Mouse (Mus musculus) liver, postnatal 0 days (tissue): ENCODE results near the gene Aldh1l1. TPM values are rescaled to one million over a fixed set of nuclear protein-coding genes. Genes with fewer than 3 reads are reported as not detected.
A peak's percentile ranks its signal among the peaks of the same experiment; 100 is the strongest.

Experiments used
- ATAC-seq: fragments of 200-750 bp; cut with Nextera tagmentation; 2 replicates; pipeline ENCODE4 v1.8.0; 2017; ENCODE audit warnings: mild to moderate bottlenecking, moderate library complexity
- DNase-seq: peaks from one replicate; pipeline ENCODE4 v3.0.0-alpha.2; 2016
- H3K27ac ChIP-seq: fragments of 300-500 bp; sonication (generic); 2 replicates; pipeline ENCODE4 v1.5.1; 2014; ENCODE audit warnings: antibody characterized with exemption, moderate library complexity, mild to moderate bottlenecking, low read depth
- H3K27me3 ChIP-seq: fragments of 300-500 bp; sonication (generic); 2 replicates; pipeline ENCODE4 v1.6.1; 2014; ENCODE audit warnings: low read length, control low read depth, mixed read lengths; ENCODE audit not compliant: insufficient read depth
- H3K36me3 ChIP-seq: fragments of 300-500 bp; sonication (generic); replicated peaks from 2 replicates; pipeline ENCODE4 v1.6.1; 2014; ENCODE audit warnings: mild to moderate bottlenecking, control low read depth, low read length, moderate library complexity, mixed read lengths; ENCODE audit not compliant: insufficient read depth
- H3K4me1 ChIP-seq: fragments of 300-500 bp; sonication (generic); 2 replicates; pipeline ENCODE4 v1.6.1; 2014; ENCODE audit warnings: antibody characterized with exemption, mild to moderate bottlenecking, control low read depth; ENCODE audit not compliant: insufficient read depth
- H3K4me2 ChIP-seq: fragments of 300-500 bp; sonication (generic); 2 replicates; pipeline ENCODE4 v1.6.1; 2014; ENCODE audit warnings: low read depth, mild to moderate bottlenecking, low read length, moderate library complexity, mixed read lengths
- H3K4me3 ChIP-seq: fragments of 300-500 bp; sonication (generic); 2 replicates; pipeline ENCODE4 v1.5.1; 2014; ENCODE audit warnings: low read depth, low read length
- H3K9ac ChIP-seq: fragments of 300-500 bp; sonication (generic); replicated peaks from 2 replicates; pipeline ENCODE4 v1.6.1; 2014; ENCODE audit warnings: mild to moderate bottlenecking, moderate library complexity
- H3K9me3 ChIP-seq: fragments of 300-500 bp; sonication (generic); 2 replicates; pipeline ENCODE4 v1.6.1; 2016; ENCODE audit warnings: mild to moderate bottlenecking, control low read depth, low read length, mixed read lengths
- CTCF ChIP-seq: sonication (generic); IDR thresholded peaks from 2 replicates; pipeline ENCODE4 v1.5.1; 2016; ENCODE audit warnings: antibody characterized with exemption, low read depth
- EP300 ChIP-seq: IDR thresholded peaks from 2 replicates; pipeline ENCODE4 v1.6.1; 2016; ENCODE audit warnings: antibody characterized with exemption, low read depth, mild to moderate bottlenecking
- WGBS: fragments of 180-500 bp; shearing (Covaris S2); extraction: QIAGEN DNeasy Blood & Tissue Kit; methylation state at CpG from one replicate; pipeline ENCODE4 v1.1.7; 2014; ENCODE audit not compliant: insufficient replicate concordance; 5-methylcytosine and 5-hydroxymethylcytosine counted together
- polyA plus RNA-seq: library from polyadenylated mRNA; unstranded; fragments of >200 nt; fragmentation: Nextera tagmentation; extraction: Ambion mirVana; gene quantifications from 2 replicates; pipeline ENCODE4 v1.2.1, GENCODE M21; 2015

Aldh1l1 gene
- polyA plus RNA-seq, 1 experiment from 2014 or later = 114 TPM

- Histone ChIP-seq H3K27me3 (no peaks in the 10 kb centered on the region), H3K27ac (no peak overlapping the region), H3K36me3 (no peaks in the 10 kb centered on the region), H3K9ac (no peak overlapping the region), H3K4me3 (no peak overlapping the region), H3K9me3 (no peaks in the 10 kb centered on the region), H3K4me2 (no peak overlapping the region), H3K4me1 (peaks cover 31% of the 10 kb centered on the region)
- ATAC-seq (no peak), DNase-seq (no peak)
- TF ChIP-seq CTCF (no peak), EP300 (no peak)
- WGBS = 70% methylated on average over 6 of the region's 6 CpGs
These were observed 130.3 kb downstream of the Aldh1l1 start for GRCm38 (mm10) chr6:90616481-90616880.

GRCm38 (mm10) chr6:90618274-90618673 is 132.0 kb downstream of the Aldh1l1 start:
- Histone ChIP-seq H3K4me2 (peak overlapping the region; percentile 85), H3K4me1 (peaks cover 49% of the 10 kb centered on the region), H3K9ac (peak overlapping the region; percentile 81), H3K4me3 (peak overlapping the region; percentile 55), H3K27me3 (no peaks in the 10 kb centered on the region), H3K9me3 (no peaks in the 10 kb centered on the region), H3K36me3 (no peaks in the 10 kb centered on the region), H3K27ac (peak overlapping the region; percentile 94)
- WGBS = 22% methylated on average over 4 of the region's 4 CpGs
- TF ChIP-seq EP300 = peak; percentile 52; the same call in 1 of the 2 replicates
- no peak for TF ChIP-seq CTCF
- no peak for ATAC-seq
- peak; percentile 44 for DNase-seq

GRCm38 (mm10) chr6:90618821-90619636 is 132.8 kb downstream of the Aldh1l1 start:
- TF ChIP-seq CTCF = no peak
- TF ChIP-seq EP300 = no peak
- Histone ChIP-seq H3K27ac (peak overlapping the region; percentile 94), H3K4me1 (peaks cover 55% of the 10 kb centered on the region), H3K9me3 (no peaks in the 10 kb centered on the region), H3K4me2 (peak overlapping the region; percentile 85), H3K9ac (peak overlapping the region; percentile 81), H3K27me3 (no peaks in the 10 kb centered on the region), H3K36me3 (no peaks in the 10 kb centered on the region), H3K4me3 (peak overlapping the region; percentile 55)
- DNase-seq (peak; percentile 75), ATAC-seq (peak; percentile 60)
- 22% methylated on average over 19 of the region's 19 CpGs for WGBS

- H3K27me3 ChIP-seq = no peaks in the 10 kb centered on the region
- H3K27ac ChIP-seq = peak overlapping the region; percentile 94
- TF ChIP-seq EP300 = no peak
- TF ChIP-seq CTCF = peak; percentile 47
- H3K4me1 ChIP-seq = peaks cover 64% of the 10 kb centered on the region
- no peaks in the 10 kb centered on the region for H3K9me3 ChIP-seq
- 35% methylated on average over 5 of the region's 5 CpGs for WGBS
- H3K9ac ChIP-seq = peak overlapping the region; percentile 81
- H3K4me2 ChIP-seq = peak overlapping the region; percentile 85
- peak overlapping the region; percentile 55 for H3K4me3 ChIP-seq
- DNase-seq = peak; percentile 38
- ATAC-seq = no peak
- H3K36me3 ChIP-seq = peaks cover under 1% of the 10 kb centered on the region; the same call in 1 of the 2 replicates
These were observed 133.7 kb downstream of the Aldh1l1 start for GRCm38 (mm10) chr6:90619936-90620335.

- Histone ChIP-seq H3K36me3 (peaks cover 9% of the 10 kb centered on the region; the same call in 1 of the 2 replicates), H3K9ac (peak overlapping the region; percentile 81), H3K4me2 (peak overlapping the region; percentile 85), H3K4me3 (peak overlapping the region; percentile 55), H3K27ac (peak overlapping the region; percentile 94), H3K4me1 (peaks cover 69% of the 10 kb centered on the region), H3K9me3 (no peaks in the 10 kb centered on the region), H3K27me3 (no peaks in the 10 kb centered on the region)
- DNase-seq = peak; percentile 46
- ATAC-seq = peak; percentile 68
- 49% methylated on average over 9 of the region's 9 CpGs for WGBS
- TF ChIP-seq EP300 (no peak; the same call in 1 of the 2 replicates), CTCF (no peak)
These were observed 134.8 kb downstream of the Aldh1l1 start for GRCm38 (mm10) chr6:90620791-90621583.

- Histone ChIP-seq H3K27me3 (no peaks in the 10 kb centered on the region), H3K4me3 (peak overlapping the region; percentile 55), H3K9me3 (no peaks in the 10 kb centered on the region), H3K4me2 (peak overlapping the region; percentile 85), H3K9ac (peak overlapping the region; percentile 81), H3K36me3 (peaks cover 14% of the 10 kb centered on the region), H3K27ac (peak overlapping the region; percentile 94), H3K4me1 (peaks cover 69% of the 10 kb centered on the region)
- TF ChIP-seq CTCF (no peak), EP300 (no peak)
- WGBS = 49% methylated on average over 6 of the region's 6 CpGs
- no peak; the same call in 1 of the 2 replicates for ATAC-seq
- DNase-seq = no peak
These were observed 135.3 kb downstream of the Aldh1l1 start for GRCm38 (mm10) chr6:90621584-90621890.
